ENCODE assay signal across 7 mouse cellular contexts in the genomic region with DNA sequence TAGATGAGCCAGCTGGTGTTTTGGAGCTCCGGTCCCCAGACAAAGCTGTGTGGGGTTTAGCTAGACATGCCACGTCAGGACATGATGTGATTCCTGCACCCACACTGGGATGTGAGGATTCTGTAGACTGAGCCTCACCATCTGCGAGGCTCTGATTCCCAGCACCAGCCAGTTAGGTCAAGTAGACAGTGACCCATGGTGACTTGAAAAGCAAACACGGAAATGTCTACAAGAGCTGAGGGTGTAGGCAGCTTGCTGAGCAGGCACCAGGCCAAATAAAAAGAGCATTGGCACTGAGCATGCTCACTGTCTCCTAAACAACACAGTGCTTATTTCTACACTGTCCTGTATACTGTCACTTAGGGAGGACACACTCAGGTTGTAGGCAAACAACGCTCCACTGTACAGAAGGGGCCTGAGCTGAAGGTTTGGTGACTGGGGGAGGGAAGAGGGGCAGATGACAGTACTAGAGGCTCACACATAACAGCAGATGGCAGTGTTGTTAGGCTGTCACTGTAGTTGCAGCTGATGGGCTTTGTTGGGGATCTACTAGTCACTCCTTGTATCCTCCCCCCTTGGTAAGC. TPM values are rescaled to one million over a fixed set of nuclear protein-coding genes. Genes with fewer than 3 reads are reported as not detected.
DNase-seq lines count a peak whose midpoint lies in the region; ATAC-seq and TF ChIP-seq lines count a peak whose summit lies in the region.

No protein-coding gene starts in this region.

- no peaks in the 10 kb centered on the region for H3K36me3 ChIP-seq in heart, postnatal 0 days (replicated peaks; ENCODE audit: control insufficient read depth, insufficient read depth, low read length)

- H3K27me3 ChIP-seq in heart, postnatal 0 days (ENCODE audit: control insufficient read depth, insufficient read depth, low read length), result no peaks in the 10 kb centered on the region

- peaks cover 17% of the 10 kb centered on the region; the same call in 1 of the 2 replicates for H3K4me1 ChIP-seq in heart, postnatal 0 days (ENCODE audit: control insufficient read depth, insufficient read depth)

- DNase-seq in right cerebral cortex, adult 2 months (ENCODE audit: low spot score in 2 of 2), result peak; percentile 48 to 54
- no peak for DNase-seq in right cerebral cortex, postnatal 14 days
- peak; percentile 68 for DNase-seq in cerebellum, adult 18-20 months
- peak; percentile 67 for DNase-seq in heart, postnatal 0 days (ENCODE audit: low spot score)
- DNase-seq in layer of hippocampus, adult 9-11 months, result peak; percentile 78
- DNase-seq in adrenal gland, postnatal 14 days, result no peak

- no peak overlapping the region for H3K4me3 ChIP-seq in heart, postnatal 0 days (ENCODE audit: low read depth, low read length)

- peak; percentile 72 for TF ChIP-seq CTCF in heart, postnatal 0 days (IDR thresholded peaks at IDR 0.05; ENCODE audit: low read depth)

- 0 out of 2 replicates have a peak overlapping the region, but pooled peaks have one; percentile 1 for H3K27ac ChIP-seq in heart, postnatal 0 days (ENCODE audit: low read depth)

- H3K9me3 ChIP-seq in heart, postnatal 0 days (replicated peaks; ENCODE audit: control insufficient read depth, low read length), result no peaks in the 10 kb centered on the region

- no peak overlapping the region for H3K9ac ChIP-seq in heart, postnatal 0 days (replicated peaks; ENCODE audit: low read depth, low read length)

- peak; percentile 59 for ATAC-seq in heart, postnatal 0 days (ENCODE audit: insufficient read depth, low read depth)
- ATAC-seq in megakaryocyte progenitor cell, adult 5-6 weeks (replicated peaks; ENCODE audit: poor library complexity), result peak; percentile 67

- no peak overlapping the region for H3K4me2 ChIP-seq in heart, postnatal 0 days (ENCODE audit: low read depth, low read length)

- WGBS in heart, postnatal 0 days, result 54% methylated on average over 5 of the region's 5 CpGs

- TF ChIP-seq EP300 in heart, postnatal 0 days (IDR thresholded peaks at IDR 0.05; ENCODE audit: low read depth), result no peak

RNA-seq across cellular contexts. Expression of a gene that starts 11.9 kb away (rescaled TPM):
- total RNA-seq in heart, postnatal 0 days (2014; rRNA removed; ENCODE audit: low replicate concordance), result 20.6 and 29.1 TPM in 2 replicates
- 16.5 and 19.1 TPM in 2 replicates for polyA plus RNA-seq in heart, postnatal 0 days (2015; fragmentation: Nextera tagmentation; extraction: Ambion mirVana)
- 2.5 and 2.8 TPM in 2 replicates for total RNA-seq in megakaryocyte progenitor cell, adult 5-6 weeks (2015)
- total RNA-seq in megakaryocyte progenitor cell, adult 5-6 weeks (2017), result 1.4 and 2.4 TPM in 2 replicates
- total RNA-seq in adrenal gland, postnatal 14 days (2021), result 132 and 144 TPM in 2 replicates

RNA-seq across cellular contexts. Expression of a gene that starts 28.0 kb away (rescaled TPM):
- 155 and 174 TPM in 2 replicates for total RNA-seq in heart, postnatal 0 days (2014; rRNA removed; ENCODE audit: low replicate concordance)
- polyA plus RNA-seq in heart, postnatal 0 days (2015; fragmentation: Nextera tagmentation; extraction: Ambion mirVana), result 120 and 132 TPM in 2 replicates
- total RNA-seq in megakaryocyte progenitor cell, adult 5-6 weeks (2015), result 9.0 and 16.0 TPM in 2 replicates
- total RNA-seq in megakaryocyte progenitor cell, adult 5-6 weeks (2017), result 11.2 and 11.3 TPM in 2 replicates
- total RNA-seq in adrenal gland, postnatal 14 days (2021), result 48.9 and 50.7 TPM in 2 replicates

RNA-seq across cellular contexts. Expression of a gene that starts 33.8 kb away (rescaled TPM):
- 32.0 and 48.7 TPM in 2 replicates for total RNA-seq in heart, postnatal 0 days (2014; rRNA removed; ENCODE audit: low replicate concordance)
- 14.5 and 15.5 TPM in 2 replicates for polyA plus RNA-seq in heart, postnatal 0 days (2015; fragmentation: Nextera tagmentation; extraction: Ambion mirVana)
- total RNA-seq in megakaryocyte progenitor cell, adult 5-6 weeks (2015), result 32.2 and 53.8 TPM in 2 replicates
- 44.2 and 45.7 TPM in 2 replicates for total RNA-seq in megakaryocyte progenitor cell, adult 5-6 weeks (2017)
- total RNA-seq in adrenal gland, postnatal 14 days (2021), result 30.9 and 31.5 TPM in 2 replicates

RNA-seq across cellular contexts. Expression of a gene that starts 34.1 kb away (rescaled TPM):
- 20.1 and 26.5 TPM in 2 replicates for total RNA-seq in heart, postnatal 0 days (2014; rRNA removed; ENCODE audit: low replicate concordance)
- polyA plus RNA-seq in heart, postnatal 0 days (2015; fragmentation: Nextera tagmentation; extraction: Ambion mirVana), result 11.9 and 13.1 TPM in 2 replicates
- 7.1 and 9.2 TPM in 2 replicates for total RNA-seq in megakaryocyte progenitor cell, adult 5-6 weeks (2015)
- 3.2 and 5.3 TPM in 2 replicates for total RNA-seq in megakaryocyte progenitor cell, adult 5-6 weeks (2017)
- 11.3 and 13.4 TPM in 2 replicates for total RNA-seq in adrenal gland, postnatal 14 days (2021)

Comparison
In these comparisons a context has a peak if more than half of its experiments do, and no peak if none do; other contexts are left out.
1. DNase-seq: peak in right cerebral cortex, adult 2 months (2 of 2), cerebellum, adult 18-20 months (2 of 2), heart, postnatal 0 days (single experiment) and layer of hippocampus, adult 9-11 months (single experiment); none in right cerebral cortex, postnatal 14 days (single experiment) and adrenal gland, postnatal 14 days (single experiment).